Mouse (Mus musculus): ENCODE data around the gene Ptprm.

DNA sequence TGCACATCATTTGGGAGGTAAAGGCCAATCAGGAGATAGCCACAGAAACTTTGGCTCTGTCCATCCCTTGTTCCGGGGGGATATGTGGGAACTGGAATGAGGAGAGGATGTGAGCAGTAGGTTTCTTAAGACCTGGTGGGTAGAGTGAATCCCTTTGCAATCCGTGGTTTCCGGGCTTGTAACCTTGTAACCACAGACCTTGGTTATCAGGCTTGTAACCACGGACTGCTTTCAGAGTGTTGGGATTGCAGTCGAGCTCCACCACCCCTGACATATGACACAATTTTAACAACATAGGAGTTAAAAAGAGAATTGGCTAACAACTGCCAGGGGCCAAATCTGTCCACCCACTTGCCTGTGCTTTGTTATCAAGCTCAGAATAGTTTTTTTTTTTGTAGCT is 270.2 kb downstream of the Ptprm start:
- TF ChIP-seq CTCF (IDR thresholded peaks at IDR 0.05; ENCODE audit: borderline replicate concordance, control insufficient read depth, extremely low read depth, insufficient read depth, low read length, poor library complexity): no peak
- no peak for TF ChIP-seq POLR2A (IDR thresholded peaks at IDR 0.05; ENCODE audit: control insufficient read depth, extremely low read depth, insufficient read depth, low read length, poor library complexity)

Measured in thymus, adult 2 months (tissue).